Mouse (Mus musculus): ENCODE measurements around the gene Ogdh. TPM values are rescaled to one million over a fixed set of nuclear protein-coding genes. Genes with fewer than 3 reads are reported as not detected.
"Not testable (repeated sequence)": the region's sequence is repeated elsewhere in the genome, so short reads cannot be mapped to it uniquely, and the experiment has no call there.

The Ogdh gene
- polyA plus RNA-seq, 1 experiment from 2014 or later: 99.9 TPM

GRCm38 (mm10) chr11:6348681-6349200 is 57.3 kb downstream of the Ogdh start:
- 97% methylated on average over 11 of the region's 11 CpGs for WGBS
- Histone ChIP-seq H3K27me3 (ENCODE audit: insufficient read depth, poor library complexity, severe bottlenecking) (no peaks in the 10 kb centered on the region), H3K36me3 (peaks cover 100% of the 10 kb centered on the region), H3K27ac (no peak overlapping the region), H3K4me3 (no peak overlapping the region), H3K4me1 (replicated peaks) (no peaks in the 10 kb centered on the region), H3K9me3 (no peaks in the 10 kb centered on the region)
- DNase-seq (ENCODE audit: low spot score): no peak

GRCm38 (mm10) chr11:6349586-6349985 is 58.2 kb downstream of the Ogdh start:
- H3K4me3 ChIP-seq: no peak overlapping the region
- no peaks in the 10 kb centered on the region for H3K4me1 ChIP-seq (replicated peaks)
- 77% methylated on average over 5 of the region's 5 CpGs for WGBS
- no peaks in the 10 kb centered on the region for H3K27me3 ChIP-seq (ENCODE audit: insufficient read depth, poor library complexity, severe bottlenecking)
- H3K36me3 ChIP-seq: peaks cover 100% of the 10 kb centered on the region
- DNase-seq (ENCODE audit: low spot score): no peak
- H3K9me3 ChIP-seq: no peaks in the 10 kb centered on the region
- H3K27ac ChIP-seq: no peak overlapping the region

- no peak overlapping the region for H3K27ac ChIP-seq
- H3K4me1 ChIP-seq (replicated peaks): no peaks in the 10 kb centered on the region
- H3K36me3 ChIP-seq: peaks cover 77% of the 10 kb centered on the region
- 94% methylated on average over 4 of the region's 4 CpGs for WGBS
- no peak overlapping the region for H3K4me3 ChIP-seq
- no peaks in the 10 kb centered on the region for H3K27me3 ChIP-seq (ENCODE audit: insufficient read depth, poor library complexity, severe bottlenecking)
- DNase-seq (ENCODE audit: low spot score): no peak
- no peaks in the 10 kb centered on the region for H3K9me3 ChIP-seq
These were observed 63.7 kb downstream of the Ogdh start for GRCm38 (mm10) chr11:6355106-6355505.

GRCm38 (mm10) chr11:6364581-6365275 is 73.3 kb downstream of the Ogdh start:
- 89% methylated on average over 9 of the region's 9 CpGs for WGBS
- H3K27me3 ChIP-seq (ENCODE audit: insufficient read depth, poor library complexity, severe bottlenecking): no peaks in the 10 kb centered on the region
- DNase-seq (ENCODE audit: low spot score): no peak
- H3K4me1 ChIP-seq (replicated peaks): 0 out of 2 replicates have a peak, but pooled peaks cover 8% of the 10 kb centered on the region
- H3K36me3 ChIP-seq: no peaks in the 10 kb centered on the region
- no peaks in the 10 kb centered on the region for H3K9me3 ChIP-seq
- no peak overlapping the region for H3K4me3 ChIP-seq
- no peak overlapping the region for H3K27ac ChIP-seq

GRCm38 (mm10) chr11:6365885-6366284 is 74.5 kb downstream of the Ogdh start:
- Histone ChIP-seq H3K36me3 (no peaks in the 10 kb centered on the region), H3K27me3 (ENCODE audit: insufficient read depth, poor library complexity, severe bottlenecking) (no peaks in the 10 kb centered on the region), H3K4me1 (replicated peaks) (0 out of 2 replicates have a peak, but pooled peaks cover 8% of the 10 kb centered on the region), H3K9me3 (no peaks in the 10 kb centered on the region), H3K27ac (no peak overlapping the region), H3K4me3 (no peak overlapping the region)
- 27% methylated on average over 11 of the region's 11 CpGs for WGBS
- DNase-seq (ENCODE audit: low spot score): peak; percentile 73

GRCm38 (mm10) chr11:6366434-6366833 is 75.0 kb downstream of the Ogdh start:
- H3K27ac ChIP-seq: no peak overlapping the region
- H3K9me3 ChIP-seq: no peaks in the 10 kb centered on the region
- no peaks in the 10 kb centered on the region for H3K36me3 ChIP-seq
- WGBS: 80% methylated on average over 6 of the region's 6 CpGs
- no peaks in the 10 kb centered on the region for H3K27me3 ChIP-seq (ENCODE audit: insufficient read depth, poor library complexity, severe bottlenecking)
- H3K4me1 ChIP-seq (replicated peaks): 0 out of 2 replicates have a peak, but pooled peaks cover 8% of the 10 kb centered on the region
- DNase-seq (ENCODE audit: low spot score): no peak
- no peak overlapping the region for H3K4me3 ChIP-seq

GRCm38 (mm10) chr11:6367156-6367555 is 75.7 kb downstream of the Ogdh start:
- no peaks in the 10 kb centered on the region for H3K9me3 ChIP-seq
- 0 out of 2 replicates have a peak, but pooled peaks cover 8% of the 10 kb centered on the region for H3K4me1 ChIP-seq (replicated peaks)
- 61% methylated on average over 4 of the region's 4 CpGs for WGBS
- no peak overlapping the region for H3K27ac ChIP-seq
- no peak overlapping the region for H3K4me3 ChIP-seq
- DNase-seq (ENCODE audit: low spot score): peak; percentile 15
- no peaks in the 10 kb centered on the region for H3K27me3 ChIP-seq (ENCODE audit: insufficient read depth, poor library complexity, severe bottlenecking)
- H3K36me3 ChIP-seq: no peaks in the 10 kb centered on the region

GRCm38 (mm10) chr11:6367986-6368385 is 76.6 kb downstream of the Ogdh start:
- not testable (repeated sequence) for H3K9me3 ChIP-seq; H3K27ac ChIP-seq; H3K4me3 ChIP-seq; H3K4me1 ChIP-seq (replicated peaks); H3K36me3 ChIP-seq; H3K27me3 ChIP-seq (ENCODE audit: insufficient read depth, poor library complexity, severe bottlenecking); DNase-seq (ENCODE audit: low spot score)
- WGBS: 78% methylated on average over 5 of the region's 5 CpGs

GRCm38 (mm10) chr11:6371376-6372155 is 80.1 kb downstream of the Ogdh start:
- Histone ChIP-seq H3K9me3 (no peaks in the 10 kb centered on the region), H3K27me3 (ENCODE audit: insufficient read depth, poor library complexity, severe bottlenecking) (no peaks in the 10 kb centered on the region), H3K4me3 (no peak overlapping the region), H3K4me1 (replicated peaks) (0 out of 2 replicates have a peak, but pooled peaks cover 7% of the 10 kb centered on the region), H3K27ac (no peak overlapping the region), H3K36me3 (no peaks in the 10 kb centered on the region)
- no peak for DNase-seq (ENCODE audit: low spot score)
- WGBS: 90% methylated on average over 11 of the region's 11 CpGs

- no peak for DNase-seq (ENCODE audit: low spot score)
- Histone ChIP-seq H3K27ac (no peak overlapping the region), H3K27me3 (ENCODE audit: insufficient read depth, poor library complexity, severe bottlenecking) (no peaks in the 10 kb centered on the region), H3K4me3 (no peak overlapping the region), H3K4me1 (replicated peaks) (no peaks in the 10 kb centered on the region), H3K9me3 (no peaks in the 10 kb centered on the region), H3K36me3 (no peaks in the 10 kb centered on the region)
- WGBS: 95% methylated on average over 9 of the region's 9 CpGs
These were observed 81.4 kb downstream of the Ogdh start for GRCm38 (mm10) chr11:6372784-6373183.

- no peak overlapping the region for H3K27ac ChIP-seq
- no peaks in the 10 kb centered on the region for H3K4me1 ChIP-seq (replicated peaks)
- no peak overlapping the region for H3K4me3 ChIP-seq
- no peaks in the 10 kb centered on the region for H3K36me3 ChIP-seq
- no peaks in the 10 kb centered on the region for H3K27me3 ChIP-seq (ENCODE audit: insufficient read depth, poor library complexity, severe bottlenecking)
- no peak for DNase-seq (ENCODE audit: low spot score)
- H3K9me3 ChIP-seq: no peaks in the 10 kb centered on the region
- 92% methylated on average over 6 of the region's 6 CpGs for WGBS
These were observed 89.5 kb downstream of the Ogdh start for GRCm38 (mm10) chr11:6380916-6381315.

GRCm38 (mm10) chr11:6388126-6388725 is 96.8 kb downstream of the Ogdh start:
- H3K36me3 ChIP-seq: peaks cover 27% of the 10 kb centered on the region
- no peaks in the 10 kb centered on the region for H3K9me3 ChIP-seq
- peak overlapping the region; percentile 96 for H3K4me3 ChIP-seq
- H3K27ac ChIP-seq: peak overlapping the region; percentile 96
- H3K4me1 ChIP-seq (replicated peaks): peaks cover 32% of the 10 kb centered on the region
- H3K27me3 ChIP-seq (ENCODE audit: insufficient read depth, poor library complexity, severe bottlenecking): no peaks in the 10 kb centered on the region
- no peak for DNase-seq (ENCODE audit: low spot score)
- 90% methylated on average over 6 of the region's 6 CpGs for WGBS

All from hindbrain, embryonic 10.5 days (tissue).